Mouse (Mus musculus) hindbrain, postnatal 0 days (tissue): ENCODE data around the gene Pip4p1. TPM values are rescaled to one million over a fixed set of nuclear protein-coding genes. Genes with fewer than 3 reads are reported as not detected.
"Not testable (repeated sequence)": the region's sequence is repeated elsewhere in the genome, so short reads cannot be mapped to it uniquely, and the experiment has no call there.

Experiments used
- ATAC-seq: fragments of 200-750 bp; cut with Nextera tagmentation; 2 replicates; pipeline ENCODE4 v1.8.0; 2017; ENCODE audit warnings: mild to moderate bottlenecking, moderate TSS enrichment, moderate library complexity
- DNase-seq: peaks from one replicate; pipeline ENCODE4 v3.0.0-alpha.2; 2015; ENCODE audit warnings: low spot score
- H3K27ac ChIP-seq: fragments of 300-500 bp; sonication (generic); 2 replicates; pipeline ENCODE4 v1.5.1; 2014; ENCODE audit warnings: mild to moderate bottlenecking
- H3K27me3 ChIP-seq: fragments of 300-500 bp; sonication (generic); 2 replicates; pipeline ENCODE4 v1.6.1; 2014; ENCODE audit warnings: low read length, mixed read lengths; ENCODE audit not compliant: insufficient read depth
- H3K36me3 ChIP-seq: fragments of 300-500 bp; sonication (generic); 2 replicates; pipeline ENCODE4 v1.6.1; 2014; ENCODE audit warnings: low read length, mixed read lengths; ENCODE audit not compliant: insufficient read depth
- H3K4me1 ChIP-seq: fragments of 300-500 bp; sonication (generic); 2 replicates; pipeline ENCODE4 v1.6.1; 2014; ENCODE audit warnings: antibody characterized with exemption, low read length, mixed read lengths; ENCODE audit not compliant: insufficient read depth
- H3K4me2 ChIP-seq: fragments of 300-500 bp; sonication (generic); 2 replicates; pipeline ENCODE4 v1.6.1; 2014; ENCODE audit warnings: low read depth, mild to moderate bottlenecking, low read length, moderate library complexity, mixed read lengths
- H3K4me3 ChIP-seq: fragments of 300-500 bp; sonication (generic); 2 replicates; pipeline ENCODE4 v1.5.1; 2014; ENCODE audit warnings: low read length
- H3K9ac ChIP-seq: fragments of 300-500 bp; sonication (generic); replicated peaks from 2 replicates; pipeline ENCODE4 v1.6.1; 2014; ENCODE audit warnings: mild to moderate bottlenecking, low read length, moderate library complexity, mixed read lengths
- H3K9me3 ChIP-seq: fragments of 300-500 bp; sonication (generic); 2 replicates; pipeline ENCODE4 v1.6.1; 2016; ENCODE audit warnings: low read length, mixed read lengths
- CTCF ChIP-seq: IDR thresholded peaks from 2 replicates; pipeline ENCODE4 v1.5.1; 2016; ENCODE audit warnings: antibody characterized with exemption, control low read depth, low read depth
- WGBS: fragments of 180-500 bp; shearing (Covaris S2); extraction: QIAGEN DNeasy Blood & Tissue Kit; methylation state at CpG from one replicate; pipeline ENCODE4 v1.1.7; 2014; 5-methylcytosine and 5-hydroxymethylcytosine counted together
- polyA plus RNA-seq: library from polyadenylated mRNA; unstranded; fragments of >200 nt; fragmentation: Nextera tagmentation; extraction: Ambion mirVana; gene quantifications from 2 replicates; pipeline ENCODE4 v1.2.1, GENCODE M21; 2015
- total RNA-seq: library from RNA; depleted of rRNA; stranded (reverse); fragments of >200 nt; gene quantifications from 2 replicates; pipeline ENCODE4 v1.2.3, GENCODE M21; 2014

Gene Pip4p1
- total and polyA plus RNA-seq, 2 experiments from 2014 or later, result 69.1 to 103 TPM

GRCm38 (mm10) chr14:50955942-50956508, 25.4 kb upstream of the Pip4p1 start, which contains the start of gene Pnp2:
TSS of gene Pnp2 (plus strand) at chr14:50955992.
- peak; percentile 92 for ATAC-seq
- not testable (repeated sequence) for H3K4me3 ChIP-seq, H3K4me1 ChIP-seq, H3K9me3 ChIP-seq, H3K36me3 ChIP-seq, H3K9ac ChIP-seq, H3K27ac ChIP-seq, H3K27me3 ChIP-seq
- H3K4me2 ChIP-seq, result peak within 1 kb of the TSS; percentile 33; the same call in 1 of the 2 replicates
- 7% methylated on average over 18 of the region's 19 CpGs for WGBS
- peak; percentile 18 for DNase-seq
- peak; percentile 48 for TF ChIP-seq CTCF

DNA sequence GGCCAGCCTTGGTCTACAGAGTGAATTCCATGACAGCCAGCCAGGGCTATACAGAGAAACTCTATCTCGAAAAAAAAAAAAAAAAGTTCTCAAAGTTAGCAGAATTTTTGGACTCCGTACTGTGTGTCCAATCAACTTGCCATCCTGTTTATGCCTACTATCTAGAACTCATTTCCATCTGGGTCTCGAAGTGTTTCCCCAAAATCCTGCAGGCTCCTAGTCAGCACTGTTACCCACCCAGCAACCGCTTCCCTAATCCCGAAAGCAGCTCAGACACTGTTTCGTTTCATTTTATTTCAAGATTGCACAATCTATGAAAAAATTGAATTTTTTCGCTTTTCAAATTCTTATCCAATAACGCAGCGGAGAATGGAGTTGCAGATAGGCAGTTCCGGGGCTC, 24.8 kb upstream of the Pip4p1 start:
- 89% methylated on average over 10 of the region's 10 CpGs for WGBS
- Histone ChIP-seq H3K4me3 (no peak overlapping the region), H3K27me3 (no peaks in the 10 kb centered on the region), H3K4me1 (no peaks in the 10 kb centered on the region), H3K27ac (no peak overlapping the region), H3K9me3 (no peaks in the 10 kb centered on the region), H3K9ac (no peak overlapping the region), H3K4me2 (no peak overlapping the region), H3K36me3 (no peaks in the 10 kb centered on the region)
- no peak for ATAC-seq
- no peak for TF ChIP-seq CTCF
- no peak for DNase-seq

GRCm38 (mm10) chr14:50945526-50945925, 14.9 kb upstream of the Pip4p1 start:
- DNase-seq, H3K27me3 ChIP-seq, H3K36me3 ChIP-seq, H3K9me3 ChIP-seq, H3K4me1 ChIP-seq, ATAC-seq: not testable (repeated sequence)
- Histone ChIP-seq H3K27ac (peak overlapping the region; percentile 86; the same call in 1 of the 2 replicates), H3K9ac (peak overlapping the region; percentile 47; the same call in 1 of the 2 replicates), H3K4me2 (peak overlapping the region; percentile 64), H3K4me3 (peak overlapping the region; percentile 48)
- 25% methylated on average over 3 of the region's 3 CpGs for whole genome bisulfite sequencing

DNA sequence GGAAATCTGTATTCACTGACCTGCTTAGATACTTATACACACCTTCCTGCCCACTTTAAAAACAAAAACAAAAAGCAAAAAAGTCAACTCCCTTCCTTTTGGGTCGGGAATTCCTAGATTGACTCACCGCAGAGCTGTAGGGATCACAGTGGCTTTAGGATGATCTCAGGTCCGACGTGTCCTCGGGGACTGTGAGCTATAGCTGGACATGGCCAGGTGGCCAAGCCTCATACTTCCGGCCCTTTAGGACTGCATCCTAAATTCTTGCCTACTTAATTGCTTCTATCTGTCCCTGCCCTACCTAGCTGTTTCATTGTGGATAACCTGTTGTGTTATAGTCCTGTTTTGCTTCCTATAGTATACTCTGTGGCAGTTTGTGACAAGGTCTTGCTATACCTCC, 14.4 kb upstream of the Pip4p1 start:
- not testable (repeated sequence) for H3K4me1 ChIP-seq, H3K36me3 ChIP-seq, DNase-seq, H3K27me3 ChIP-seq, H3K9me3 ChIP-seq, ATAC-seq
- H3K4me2 ChIP-seq, result peak overlapping the region; percentile 64
- peak overlapping the region; percentile 47; the same call in 1 of the 2 replicates for H3K9ac ChIP-seq
- 5% methylated on average over 6 of the region's 6 CpGs for WGBS
- peak overlapping the region; percentile 86 for H3K27ac ChIP-seq
- H3K4me3 ChIP-seq, result peak overlapping the region; percentile 48

- peak; percentile 97 for ATAC-seq
- Histone ChIP-seq H3K9ac (peak overlapping the region; percentile 47; the same call in 1 of the 2 replicates), H3K4me2 (peak overlapping the region; percentile 64), H3K4me3 (peak overlapping the region; percentile 48), H3K27ac (peak overlapping the region; percentile 86)
- H3K36me3 ChIP-seq, H3K27me3 ChIP-seq, H3K4me1 ChIP-seq, DNase-seq, H3K9me3 ChIP-seq: not testable (repeated sequence)
- WGBS, result under 1% methylated on average over 13 of the region's 15 CpGs
- peak; percentile 55 for TF ChIP-seq CTCF
These were observed 14.0 kb upstream of the Pip4p1 start for GRCm38 (mm10) chr14:50944668-50945033.

DNA sequence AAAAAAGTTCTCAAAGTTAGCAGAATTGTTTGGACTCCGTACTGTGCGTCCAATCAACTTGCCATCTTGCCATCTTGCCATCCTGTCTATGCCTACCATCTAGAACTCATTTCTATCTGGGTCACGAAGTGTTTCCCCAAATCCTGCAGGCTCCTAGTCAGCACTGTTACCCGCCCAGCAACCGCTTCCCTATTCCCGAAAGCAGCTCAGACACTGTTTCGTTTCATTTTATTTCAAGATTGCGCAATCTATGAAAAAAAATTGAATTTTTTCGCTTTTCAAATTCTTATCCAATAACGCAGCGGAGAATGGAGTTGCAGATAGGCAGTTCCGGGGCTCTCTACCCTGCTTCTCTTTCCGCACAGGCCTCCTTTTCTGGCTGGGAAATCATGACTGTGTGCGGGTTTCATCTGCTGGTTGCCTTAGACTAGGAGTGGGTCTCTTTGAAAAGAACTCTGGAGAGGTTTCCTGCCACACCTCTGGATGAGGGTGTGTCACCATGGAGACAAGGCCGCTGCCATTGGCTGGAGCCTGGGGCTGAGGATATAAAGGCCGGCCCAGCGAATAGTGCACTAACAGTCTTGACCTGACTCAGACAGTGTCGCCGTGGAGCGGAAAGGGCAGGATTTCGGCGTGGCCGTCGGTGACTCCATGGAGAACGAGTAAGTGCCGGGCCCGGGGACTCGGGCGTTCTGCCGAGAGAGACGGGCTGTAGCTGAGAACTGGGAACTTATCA, 13.4 kb upstream of the Pip4p1 start, which contains the start of gene Gm49342:
TSS of gene Gm49342 (plus strand) at position 586 of the 736 bp plus-strand sequence.
- peak within 1 kb of the TSS; percentile 86 for H3K27ac ChIP-seq
- H3K4me3 ChIP-seq, result peak within 1 kb of the TSS; percentile 48
- no peaks in the 10 kb centered on the region for H3K9me3 ChIP-seq
- H3K4me2 ChIP-seq, result peak within 1 kb of the TSS; percentile 64
- H3K36me3 ChIP-seq, result no peaks in the 10 kb centered on the region
- ATAC-seq, result peak; percentile 98
- H3K27me3 ChIP-seq, result no peaks in the 10 kb centered on the region
- H3K4me1 ChIP-seq, result no peaks in the 10 kb centered on the region
- TF ChIP-seq CTCF, result peak; percentile 57
- 16% methylated on average over 31 of the region's 31 CpGs for WGBS
- peak; percentile 92 for DNase-seq
- peak within 1 kb of the TSS; percentile 47; the same call in 1 of the 2 replicates for H3K9ac ChIP-seq

- no peak for DNase-seq
- Histone ChIP-seq H3K9ac (no peak overlapping the region), H3K36me3 (no peaks in the 10 kb centered on the region), H3K9me3 (no peaks in the 10 kb centered on the region), H3K4me2 (no peak overlapping the region), H3K27ac (no peak overlapping the region), H3K4me3 (no peak overlapping the region), H3K4me1 (no peaks in the 10 kb centered on the region), H3K27me3 (no peaks in the 10 kb centered on the region)
- no peak for ATAC-seq
- WGBS, result 46% methylated on average over 2 of the region's 2 CpGs
- TF ChIP-seq CTCF, result no peak
These were observed 8.3 kb upstream of the Pip4p1 start for GRCm38 (mm10) chr14:50938940-50939339.
